Mouse (Mus musculus) thymus, adult 2 months (tissue): ENCODE data around the gene Krt18. TPM values are rescaled to one million over a fixed set of nuclear protein-coding genes. Genes with fewer than 3 reads are reported as not detected.

Source experiments
- DNase-seq: peaks from one replicate; pipeline ENCODE4 v3.0.0; 2021
- H3K27ac ChIP-seq: fragments of 200-500 bp; 2 replicates; pipeline ENCODE4 v1.5.1; 2012; ENCODE audit warnings: low read length, control low read depth; ENCODE audit not compliant: control insufficient read depth, insufficient read depth
- H3K27me3 ChIP-seq: fragments of 200-500 bp; 2 replicates; pipeline ENCODE4 v1.6.1; 2012; ENCODE audit warnings: mild to moderate bottlenecking, low read length, moderate library complexity, mixed read lengths; ENCODE audit not compliant: control insufficient read depth, insufficient read depth
- H3K36me3 ChIP-seq: fragments of 200-500 bp; 2 replicates; pipeline ENCODE4 v1.6.1; 2012; ENCODE audit warnings: mild to moderate bottlenecking, low read length, moderate library complexity; ENCODE audit not compliant: control insufficient read depth, insufficient read depth
- H3K4me1 ChIP-seq: fragments of 200-500 bp; replicated peaks from 2 replicates; pipeline ENCODE4 v1.6.1; 2012; ENCODE audit warnings: low read length; ENCODE audit not compliant: control insufficient read depth, insufficient read depth
- H3K4me3 ChIP-seq: fragments of 200-500 bp; 2 replicates; pipeline ENCODE4 v1.5.1; 2012; ENCODE audit warnings: mild to moderate bottlenecking, low read length, control low read depth, moderate library complexity; ENCODE audit not compliant: control insufficient read depth, insufficient read depth
- CTCF ChIP-seq: fragments of 200-500 bp; IDR thresholded peaks from 2 replicates; pipeline ENCODE4 v1.5.1; 2012; ENCODE audit warnings: mild to moderate bottlenecking, control low read depth, low read length, moderate library complexity, borderline replicate concordance; ENCODE audit not compliant: control insufficient read depth, poor library complexity, insufficient read depth; ENCODE audit errors: extremely low read depth
- POLR2A ChIP-seq: fragments of 200-500 bp; IDR thresholded peaks from 2 replicates; pipeline ENCODE4 v1.6.1; 2012; ENCODE audit warnings: mild to moderate bottlenecking, low read length, control low read depth, moderate library complexity; ENCODE audit not compliant: control insufficient read depth, poor library complexity, insufficient read depth; ENCODE audit errors: extremely low read depth
- WGBS: fragments of 180-500 bp; shearing (Covaris S2); methylation state at CpG from one replicate; pipeline ENCODE4 v1.1.7; 2018; 5-methylcytosine and 5-hydroxymethylcytosine counted together
- polyA plus RNA-seq: library from polyadenylated mRNA; depleted of rRNA; stranded (reverse); fragments of >200 nt; gene quantifications from 2 replicates; pipeline ENCODE4 v1.2.3, GENCODE M21; 2012

Krt18 gene
- polyA plus RNA-seq, 1 experiment: 219 TPM

- no peaks in the 10 kb centered on the region for H3K27me3 ChIP-seq
- H3K36me3 ChIP-seq: no peaks in the 10 kb centered on the region
- H3K27ac ChIP-seq: no peak overlapping the region
- DNase-seq: peak; percentile 16
- no peaks in the 10 kb centered on the region; the same call in 1 of the 2 replicates for H3K4me1 ChIP-seq
- TF ChIP-seq CTCF: peak; percentile 25; the same call in 1 of the 2 replicates
- no peak for TF ChIP-seq POLR2A
- WGBS: 51% methylated on average over 7 of the region's 7 CpGs
- H3K4me3 ChIP-seq: no peak overlapping the region
Observed at GRCm38 (mm10) chr15:102017918-102018463, 10.0 kb upstream of the Krt18 start.

GRCm38 (mm10) chr15:102022481-102022880 is 5.5 kb upstream of the Krt18 start:
- no peaks in the 10 kb centered on the region for H3K4me1 ChIP-seq
- no peak for DNase-seq
- H3K4me3 ChIP-seq: no peak overlapping the region
- no peaks in the 10 kb centered on the region for H3K36me3 ChIP-seq
- peaks cover 7% of the 10 kb centered on the region; the same call in 1 of the 2 replicates for H3K27me3 ChIP-seq
- H3K27ac ChIP-seq: no peak overlapping the region
- TF ChIP-seq POLR2A: no peak
- no peak for TF ChIP-seq CTCF
- WGBS: 64% methylated on average over 8 of the region's 8 CpGs

GRCm38 (mm10) chr15:102023888-102024287 is 4.1 kb upstream of the Krt18 start:
- TF ChIP-seq POLR2A (no peak), CTCF (no peak)
- Histone ChIP-seq H3K27ac (no peak overlapping the region), H3K36me3 (no peaks in the 10 kb centered on the region), H3K4me1 (no peaks in the 10 kb centered on the region; the same call in 1 of the 2 replicates), H3K4me3 (no peak overlapping the region), H3K27me3 (peaks cover 7% of the 10 kb centered on the region; the same call in 1 of the 2 replicates)
- DNase-seq: no peak
- WGBS: 81% methylated on average over 8 of the region's 8 CpGs

DNA sequence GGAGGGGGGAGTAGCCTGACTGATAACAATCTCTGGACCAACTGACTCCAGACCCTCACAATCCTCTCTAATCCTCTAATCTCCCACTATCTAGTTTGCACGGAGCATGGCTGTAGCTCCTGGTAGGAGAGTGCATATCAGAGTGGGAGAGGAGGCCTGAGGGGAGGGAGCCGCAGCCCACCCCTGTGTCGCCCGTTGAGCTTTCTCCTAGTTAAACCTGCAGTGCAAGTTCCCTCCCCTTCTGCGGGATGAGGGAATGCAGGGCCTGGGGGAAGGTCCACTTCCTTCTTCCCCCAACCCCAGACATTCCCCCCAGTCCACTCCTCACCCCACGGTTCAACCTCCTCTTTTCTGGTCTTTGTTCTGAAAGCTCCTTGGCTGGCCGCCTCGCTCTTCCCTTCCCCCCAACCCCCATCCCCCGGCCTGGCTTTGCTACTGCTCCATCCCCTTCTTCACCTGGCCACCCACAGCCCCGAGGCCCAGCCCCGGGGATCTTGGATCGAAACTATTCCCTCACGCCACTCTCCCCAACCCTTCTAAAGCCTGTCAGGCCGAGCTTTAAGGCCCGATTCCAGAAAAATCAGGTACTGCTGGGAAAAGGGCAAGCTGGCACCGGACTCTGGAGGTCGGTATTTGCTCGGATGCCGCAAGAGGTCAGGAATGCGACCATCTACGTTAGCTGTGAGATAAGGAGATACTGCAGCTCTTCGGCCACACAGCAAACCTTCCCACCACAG is 2.7 kb upstream of the Krt18 start:
- H3K36me3 ChIP-seq: no peaks in the 10 kb centered on the region
- no peak for TF ChIP-seq CTCF
- TF ChIP-seq POLR2A: no peak
- no peak overlapping the region for H3K4me3 ChIP-seq
- H3K27me3 ChIP-seq: peaks cover 7% of the 10 kb centered on the region; the same call in 1 of the 2 replicates
- no peaks in the 10 kb centered on the region; the same call in 1 of the 2 replicates for H3K4me1 ChIP-seq
- H3K27ac ChIP-seq: no peak overlapping the region
- DNase-seq: no peak
- 38% methylated on average over 22 of the region's 22 CpGs for WGBS

DNA sequence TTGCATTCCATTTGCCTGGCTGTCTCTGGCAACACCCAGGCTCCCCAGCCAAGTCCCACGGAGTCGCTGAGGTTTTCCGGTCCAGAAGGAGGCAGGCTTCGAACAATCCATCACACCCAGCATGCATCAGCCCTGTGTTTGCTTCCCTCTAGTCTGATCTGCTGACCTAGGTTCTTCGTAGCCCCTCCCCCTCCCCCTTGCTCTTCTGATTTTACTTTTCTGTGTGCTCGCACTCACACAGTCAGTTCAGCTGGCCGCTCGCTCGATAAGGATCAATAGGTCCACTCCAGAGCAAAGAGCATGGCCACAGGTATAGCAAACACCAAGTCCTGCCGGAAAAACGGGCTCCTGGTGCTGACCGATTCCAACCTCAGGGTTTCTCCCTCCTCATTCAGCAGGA is 1.6 kb upstream of the Krt18 start:
- Histone ChIP-seq H3K4me1 (no peaks in the 10 kb centered on the region; the same call in 1 of the 2 replicates), H3K4me3 (no peak overlapping the region), H3K36me3 (no peaks in the 10 kb centered on the region), H3K27me3 (peaks cover 7% of the 10 kb centered on the region; the same call in 1 of the 2 replicates), H3K27ac (no peak overlapping the region)
- 49% methylated on average over 12 of the region's 12 CpGs for WGBS
- DNase-seq: no peak
- TF ChIP-seq CTCF: no peak
- TF ChIP-seq POLR2A: no peak

DNA sequence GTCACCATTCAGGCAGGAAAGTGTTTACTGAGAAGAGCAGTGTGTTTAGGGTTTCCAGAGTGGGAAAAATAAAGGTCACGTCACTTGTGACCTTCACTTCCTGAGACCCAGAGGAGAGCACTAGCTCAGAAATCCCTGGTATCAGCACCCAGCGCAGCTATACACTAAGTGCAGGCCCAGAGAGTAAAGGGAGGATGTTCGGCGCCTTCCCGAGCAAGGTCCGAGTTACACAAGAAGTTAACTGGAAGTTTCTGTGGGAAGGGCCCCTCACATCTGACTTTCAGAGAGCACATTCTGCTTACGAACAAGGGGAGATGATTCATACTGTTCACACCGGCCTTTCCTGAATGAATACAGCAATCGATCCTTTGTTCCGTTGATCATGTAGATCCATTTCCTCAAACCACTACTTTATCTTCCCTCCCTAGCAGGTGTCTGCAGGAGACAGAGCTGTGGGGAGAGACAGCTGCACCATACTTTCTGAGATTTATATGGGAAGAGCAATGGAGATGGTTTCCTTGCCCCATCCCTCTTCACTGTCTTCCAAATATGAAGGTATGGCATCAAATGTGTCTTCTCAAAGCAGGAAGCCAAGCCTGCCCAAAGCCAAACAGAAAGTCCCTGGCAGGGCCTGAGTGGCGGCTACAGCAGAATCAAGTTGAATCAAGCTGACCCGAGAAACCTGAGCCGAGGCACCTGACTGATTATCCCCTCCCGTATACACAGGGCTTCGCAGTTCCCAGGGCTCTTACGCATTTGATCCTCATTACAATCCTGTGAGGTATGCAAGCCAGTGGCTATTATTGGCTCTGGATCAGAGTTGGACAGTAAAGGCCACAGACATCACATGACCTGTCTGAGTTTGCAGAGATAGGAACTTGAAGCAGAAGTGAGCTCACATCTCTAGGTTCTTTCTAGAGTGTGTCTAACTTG is 6.4 kb downstream of the Krt18 start:
- 86% methylated on average over 16 of the region's 16 CpGs for WGBS
- Histone ChIP-seq H3K4me3 (no peak overlapping the region), H3K27me3 (no peaks in the 10 kb centered on the region), H3K36me3 (no peaks in the 10 kb centered on the region), H3K4me1 (no peaks in the 10 kb centered on the region), H3K27ac (peak overlapping the region; percentile 43; the same call in 1 of the 2 replicates)
- no peak for DNase-seq
- TF ChIP-seq POLR2A: no peak
- no peak for TF ChIP-seq CTCF

GRCm38 (mm10) chr15:102040277-102040676 is 12.3 kb downstream of the Krt18 start:
- H3K36me3 ChIP-seq: no peaks in the 10 kb centered on the region
- WGBS: 85% methylated on average over 4 of the region's 4 CpGs
- no peak overlapping the region for H3K4me3 ChIP-seq
- H3K27ac ChIP-seq: no peak overlapping the region
- no peaks in the 10 kb centered on the region; the same call in 1 of the 2 replicates for H3K27me3 ChIP-seq
- H3K4me1 ChIP-seq: no peaks in the 10 kb centered on the region
- no peak for TF ChIP-seq CTCF
- DNase-seq: no peak
